Mouse (Mus musculus): ENCODE measurements around the gene Srsf5.
"Not testable (repeated sequence)": the region's sequence is repeated elsewhere in the genome, so short reads cannot be mapped to it uniquely, and the experiment has no call there.

GRCm38 (mm10) chr12:80949603-80950002 lies 4.3 kb downstream of the Srsf5 start:
- not testable (repeated sequence) for TF ChIP-seq POLR2A (IDR thresholded peaks at IDR 0.05; ENCODE audit: control insufficient read depth, extremely low read depth, insufficient read depth, low read length, poor library complexity); CTCF (IDR thresholded peaks at IDR 0.05; ENCODE audit: borderline replicate concordance, control insufficient read depth, extremely low read depth, insufficient read depth, low read length, poor library complexity)

All from thymus, adult 2 months (tissue).